Mouse (Mus musculus) bone marrow, adult 2 months (tissue): ENCODE results near the gene Tdrd12.

Experiments
- CTCF ChIP-seq: fragments of 200-500 bp; IDR thresholded peaks from 2 replicates; pipeline ENCODE4 v1.5.1; 2011; ENCODE audit warnings: low read length, control low read depth; ENCODE audit not compliant: control insufficient read depth, insufficient read depth
- POLR2A ChIP-seq: fragments of 200-500 bp; IDR thresholded peaks from 2 replicates; pipeline ENCODE4 v1.6.1; 2011; ENCODE audit warnings: low read depth, mild to moderate bottlenecking, control low read depth, low read length, borderline replicate concordance; ENCODE audit not compliant: control insufficient read depth

DNA sequence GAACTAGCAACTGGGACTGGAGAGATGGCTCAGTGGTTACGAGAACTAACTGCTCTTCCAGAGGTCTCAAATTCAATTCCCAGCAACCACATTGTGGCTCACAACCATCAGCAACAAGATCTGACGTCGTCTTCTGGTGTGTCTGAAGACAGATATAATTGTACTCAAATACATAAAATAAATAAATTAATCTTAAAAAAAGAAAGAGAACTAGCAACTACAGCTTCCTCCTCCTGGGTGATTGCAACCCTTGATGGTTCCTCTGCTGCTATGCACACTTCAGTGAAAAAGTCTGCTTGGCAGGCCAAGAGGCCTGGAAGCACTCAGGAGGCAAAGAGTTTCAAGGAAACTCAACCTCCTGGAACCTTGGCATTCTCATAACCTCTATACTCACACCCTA, 7.5 kb downstream of the Tdrd12 start:
- TF ChIP-seq POLR2A = no peak
- TF ChIP-seq CTCF = no peak
